Comparison of ENCODE assay signal across 25 mouse cellular contexts in the genomic region with DNA sequence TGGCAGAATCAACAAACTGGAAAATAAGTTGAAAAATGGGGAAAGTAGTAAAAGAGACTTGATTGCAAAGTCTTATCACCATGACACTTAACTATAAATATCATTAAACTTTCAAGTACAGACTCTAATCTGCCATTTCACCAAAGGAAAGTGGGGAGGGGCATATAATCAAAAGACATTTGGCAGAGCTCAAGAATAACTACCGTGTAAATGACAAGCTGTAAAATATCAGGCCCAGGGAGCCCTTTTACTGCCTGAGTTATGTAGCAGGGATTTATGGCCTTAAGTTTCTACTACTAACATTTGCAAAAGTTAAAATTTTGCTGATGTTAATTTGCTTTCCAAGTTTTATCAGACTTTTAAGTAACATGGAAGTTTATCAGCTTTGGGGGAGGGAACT.
DNase-seq lines count a peak whose midpoint lies in the region; ATAC-seq and TF ChIP-seq lines count a peak whose summit lies in the region.
"Had no signal": no experiment of that assay in that cellular context is flagged by ENCODE, and none has a peak within 500 bp of the region (broad histone marks: within the 10 kb centered on the region; RNA-seq: fewer than 3 reads in every experiment).

No protein-coding gene starts in this region.

- no peak for DNase-seq in kidney, adult 18-20 months
- peak; percentile 61 for DNase-seq in kidney, postnatal 0 days (ENCODE audit: low spot score)
- DNase-seq in kidney, postnatal 14 days = no peak
- no peak for DNase-seq in lung, postnatal 25 days (ENCODE audit: low spot score)
- DNase-seq: adrenal gland, adult 8-10 months; adrenal gland, postnatal 14 days; adrenal gland, postnatal 36 days; B cell, adult 2 months; cerebellum, adult 11-12 months; cerebellum, adult 2 months; cerebellum, adult 9-10 months; cerebellum, postnatal 10 days; cerebellum, postnatal 25 days had no signal

- no peak overlapping the region for H3K9ac ChIP-seq in intestine, embryonic 15.5 days
- no peak overlapping the region for H3K9ac ChIP-seq in intestine, postnatal 0 days (ENCODE audit: low read depth, low read length)
- no peak overlapping the region for H3K9ac ChIP-seq in kidney, embryonic 15.5 days
- H3K9ac ChIP-seq in kidney, postnatal 0 days (ENCODE audit: low read depth, low read length) = no peak overlapping the region
- no peak overlapping the region for H3K9ac ChIP-seq in lung, embryonic 15.5 days
- H3K9ac ChIP-seq: embryonic facial prominence, embryonic 12.5 days; forebrain, embryonic 13.5 days had no signal

- no peaks in the 10 kb centered on the region for H3K27me3 ChIP-seq in intestine, embryonic 15.5 days (replicated peaks)
- H3K27me3 ChIP-seq in intestine, postnatal 0 days (replicated peaks; ENCODE audit: control insufficient read depth, insufficient read depth, low read length) = 0 out of 2 replicates have a peak, but pooled peaks cover 4% of the 10 kb centered on the region
- no peaks in the 10 kb centered on the region for H3K27me3 ChIP-seq in kidney, embryonic 15.5 days
- H3K27me3 ChIP-seq in kidney, postnatal 0 days (ENCODE audit: insufficient read depth, low read length) = no peaks in the 10 kb centered on the region
- H3K27me3 ChIP-seq in lung, embryonic 15.5 days = no peaks in the 10 kb centered on the region
- H3K27me3 ChIP-seq: CH12.LX; embryonic facial prominence, embryonic 12.5 days; forebrain, embryonic 13.5 days had no signal

- H3K4me3 ChIP-seq in intestine, embryonic 15.5 days (replicated peaks) = no peak overlapping the region
- H3K4me3 ChIP-seq in intestine, postnatal 0 days (ENCODE audit: low read depth, low read length) = no peak overlapping the region
- H3K4me3 ChIP-seq in kidney, embryonic 15.5 days (replicated peaks) = no peak overlapping the region
- H3K4me3 ChIP-seq in kidney, postnatal 0 days (replicated peaks; ENCODE audit: low read depth, low read length) = no peak overlapping the region
- H3K4me3 ChIP-seq in lung, embryonic 15.5 days = no peak overlapping the region
- H3K4me3 ChIP-seq: embryonic facial prominence, embryonic 10.5 days; embryonic facial prominence, embryonic 12.5 days; forebrain, embryonic 13.5 days had no signal

- peak; percentile 65 for ATAC-seq in intestine, embryonic 15.5 days
- ATAC-seq in intestine, postnatal 0 days = no peak
- ATAC-seq in kidney, embryonic 15.5 days (replicated peaks; ENCODE audit: low FRiP score) = peak; percentile 54; the same call in 1 of the 2 replicates
- ATAC-seq in kidney, postnatal 0 days (replicated peaks; ENCODE audit: low FRiP score, low read depth) = no peak
- 0 out of 2 replicates have a peak, but pooled peaks have one; percentile 8 for ATAC-seq in lung, embryonic 15.5 days (ENCODE audit: borderline replicate concordance, extremely low read depth, low FRiP score, low TSS enrichment)
- ATAC-seq: activated CD4-positive, CD25-positive, alpha-beta regulatory T cell, adult 4 months; CD4-positive, CD25-positive, alpha-beta regulatory T cell, adult 4 months; forebrain, embryonic 13.5 days; Patski had no signal

- TF ChIP-seq CTCF in intestine, postnatal 0 days (IDR thresholded peaks at IDR 0.05; ENCODE audit: low read depth) = no peak
- no peak for TF ChIP-seq CTCF in kidney, postnatal 0 days (IDR thresholded peaks at IDR 0.05; ENCODE audit: low read depth)

- no peaks in the 10 kb centered on the region for H3K4me1 ChIP-seq in intestine, embryonic 15.5 days (replicated peaks)
- no peaks in the 10 kb centered on the region for H3K4me1 ChIP-seq in intestine, postnatal 0 days (replicated peaks; ENCODE audit: control insufficient read depth, insufficient read depth, low read length)
- no peaks in the 10 kb centered on the region for H3K4me1 ChIP-seq in kidney, embryonic 15.5 days
- no peaks in the 10 kb centered on the region for H3K4me1 ChIP-seq in kidney, postnatal 0 days (replicated peaks; ENCODE audit: insufficient read depth, low read length)
- H3K4me1 ChIP-seq in lung, embryonic 15.5 days = no peaks in the 10 kb centered on the region
- H3K4me1 ChIP-seq: embryonic facial prominence, embryonic 10.5 days; embryonic facial prominence, embryonic 12.5 days; forebrain, embryonic 13.5 days had no signal

- no peaks in the 10 kb centered on the region for H3K36me3 ChIP-seq in intestine, embryonic 15.5 days
- no peaks in the 10 kb centered on the region for H3K36me3 ChIP-seq in intestine, postnatal 0 days (ENCODE audit: control insufficient read depth, insufficient read depth)
- H3K36me3 ChIP-seq in kidney, embryonic 15.5 days = no peaks in the 10 kb centered on the region
- H3K36me3 ChIP-seq in kidney, postnatal 0 days (ENCODE audit: insufficient read depth, low read length) = no peaks in the 10 kb centered on the region
- H3K36me3 ChIP-seq in lung, embryonic 15.5 days = no peaks in the 10 kb centered on the region
- H3K36me3 ChIP-seq: embryonic facial prominence, embryonic 10.5 days; embryonic facial prominence, embryonic 12.5 days; G1E had no signal

- no peaks in the 10 kb centered on the region for H3K9me3 ChIP-seq in intestine, embryonic 15.5 days
- no peaks in the 10 kb centered on the region for H3K9me3 ChIP-seq in intestine, postnatal 0 days (ENCODE audit: control insufficient read depth)
- no peaks in the 10 kb centered on the region for H3K9me3 ChIP-seq in kidney, embryonic 15.5 days (replicated peaks)
- no peaks in the 10 kb centered on the region for H3K9me3 ChIP-seq in kidney, postnatal 0 days (replicated peaks; ENCODE audit: low read length)
- no peaks in the 10 kb centered on the region for H3K9me3 ChIP-seq in lung, embryonic 15.5 days
- H3K9me3 ChIP-seq: embryonic facial prominence, embryonic 10.5 days; embryonic facial prominence, embryonic 12.5 days; forebrain, embryonic 13.5 days; G1E had no signal

- H3K27ac ChIP-seq in intestine, embryonic 15.5 days = no peak overlapping the region
- H3K27ac ChIP-seq in intestine, postnatal 0 days (ENCODE audit: low read depth, low read length) = no peak overlapping the region
- no peak overlapping the region for H3K27ac ChIP-seq in kidney, embryonic 15.5 days
- no peak overlapping the region for H3K27ac ChIP-seq in kidney, postnatal 0 days
- no peak overlapping the region for H3K27ac ChIP-seq in lung, embryonic 15.5 days
- H3K27ac ChIP-seq: embryonic facial prominence, embryonic 10.5 days; embryonic facial prominence, embryonic 12.5 days; forebrain, embryonic 13.5 days had no signal

- H3K4me2 ChIP-seq in intestine, embryonic 15.5 days (replicated peaks) = no peak overlapping the region
- no peak overlapping the region for H3K4me2 ChIP-seq in intestine, postnatal 0 days (replicated peaks; ENCODE audit: low read depth)
- no peak overlapping the region for H3K4me2 ChIP-seq in kidney, embryonic 15.5 days
- no peak overlapping the region for H3K4me2 ChIP-seq in kidney, postnatal 0 days (ENCODE audit: low read length)
- H3K4me2 ChIP-seq in lung, embryonic 15.5 days = no peak overlapping the region
- H3K4me2 ChIP-seq: embryonic facial prominence, embryonic 12.5 days; forebrain, embryonic 13.5 days had no signal

- WGBS in intestine, embryonic 15.5 days = 22% methylated on average over 1 of the region's 1 CpGs
- WGBS in intestine, postnatal 0 days = 38% methylated on average over 1 of the region's 1 CpGs
- 49% methylated on average over 1 of the region's 1 CpGs for WGBS in kidney, embryonic 15.5 days
- WGBS in kidney, postnatal 0 days = 33% methylated on average over 1 of the region's 1 CpGs
- 20% methylated on average over 1 of the region's 1 CpGs for WGBS in lung, embryonic 15.5 days

Comparison
In these comparisons a context has a peak if more than half of its experiments do, and no peak if none do; other contexts are left out.
1. ATAC-seq: peak in intestine, embryonic 15.5 days (single experiment), kidney, embryonic 15.5 days (single experiment) and lung, embryonic 15.5 days (single experiment); none in intestine, postnatal 0 days (single experiment) and kidney, postnatal 0 days (single experiment).